19 mouse cellular contexts compared by ENCODE assay signal in genomic region chr19:53064292-53064971, GRCm38 (mm10). TPM values are rescaled to one million over a fixed set of nuclear protein-coding genes. Genes with fewer than 3 reads are reported as not detected.
DNase-seq lines count a peak whose midpoint lies in the region; ATAC-seq lines count a peak whose summit lies in the region.
"Had no signal": no experiment of that assay in that cellular context is flagged by ENCODE, and none has a peak within 500 bp of the region (broad histone marks: within the 10 kb centered on the region; RNA-seq: fewer than 3 reads in every experiment).

No protein-coding gene starts in this region.

- H3K36me3 ChIP-seq in lung, embryonic 16.5 days (ENCODE audit: control insufficient read depth, insufficient read depth, low read length), result no peaks in the 10 kb centered on the region
- no peaks in the 10 kb centered on the region for H3K36me3 ChIP-seq in embryonic facial prominence, embryonic 13.5 days
- H3K36me3 ChIP-seq: forebrain, embryonic 12.5 days had no signal

- no peak overlapping the region for H3K9ac ChIP-seq in lung, embryonic 16.5 days (ENCODE audit: low read length)
- H3K9ac ChIP-seq in embryonic facial prominence, embryonic 13.5 days, result no peak overlapping the region
- H3K9ac ChIP-seq: forebrain, embryonic 12.5 days had no signal

- no peak overlapping the region for H3K4me2 ChIP-seq in lung, embryonic 16.5 days (ENCODE audit: low read depth, low read length)
- no peak overlapping the region for H3K4me2 ChIP-seq in embryonic facial prominence, embryonic 13.5 days
- H3K4me2 ChIP-seq: forebrain, embryonic 12.5 days; heart, embryonic 11.5 days had no signal

- no peak for DNase-seq in lung, postnatal 14 days
- peak; percentile 91 for DNase-seq in ZHBTc4 (ENCODE audit: low read depth, low spot score)
- DNase-seq in mesoderm, embryonic 11.5 days (ENCODE audit: low read depth, low spot score), result peak; percentile 57
- no peak for DNase-seq in right cerebral cortex, postnatal 10 days (ENCODE audit: low spot score in 2 of 2)
- DNase-seq in cerebellum, adult 11-12 months, result no peak
- DNase-seq: gastrocnemius, postnatal 10 days; kidney, adult 11 months; kidney, postnatal 36 days; left cerebral cortex, postnatal 4 days; lung, adult 18-20 months; thymus, postnatal 14 days had no signal

- WGBS in lung, embryonic 16.5 days, result 53% methylated on average over 12 of the region's 12 CpGs
- WGBS in embryonic facial prominence, embryonic 13.5 days, result 29% methylated on average over 12 of the region's 12 CpGs

- H3K27me3 ChIP-seq in lung, embryonic 16.5 days (ENCODE audit: control insufficient read depth, insufficient read depth, low read depth, low read length), result no peaks in the 10 kb centered on the region
- no peaks in the 10 kb centered on the region for H3K27me3 ChIP-seq in embryonic facial prominence, embryonic 13.5 days
- H3K27me3 ChIP-seq: CH12.LX; forebrain, embryonic 12.5 days had no signal

- peak; percentile 19; the same call in 1 of the 2 replicates for ATAC-seq in lung, embryonic 16.5 days (ENCODE audit: low read depth)
- no peak for ATAC-seq in embryonic facial prominence, embryonic 13.5 days (ENCODE audit: insufficient number of reproducible peaks, insufficient read depth, low FRiP score, low TSS enrichment, low read depth)
- no peak for ATAC-seq in monocyte, adult 5-6 weeks (replicated peaks; ENCODE audit: insufficient number of reproducible peaks, low FRiP score, low TSS enrichment, poor library complexity, severe bottlenecking)

- H3K27ac ChIP-seq in lung, embryonic 16.5 days (ENCODE audit: low read length), result no peak overlapping the region
- peak overlapping the region; percentile 49; the same call in 1 of the 2 replicates for H3K27ac ChIP-seq in embryonic facial prominence, embryonic 13.5 days
- H3K27ac ChIP-seq: forebrain, embryonic 12.5 days had no signal

- H3K4me3 ChIP-seq in lung, embryonic 16.5 days (ENCODE audit: low read length), result no peak overlapping the region
- H3K4me3 ChIP-seq in embryonic facial prominence, embryonic 13.5 days, result no peak overlapping the region
- H3K4me3 ChIP-seq: forebrain, embryonic 12.5 days; megakaryocyte, embryonic 14.5 days; myocyte had no signal

- H3K4me1 ChIP-seq in lung, embryonic 16.5 days (replicated peaks; ENCODE audit: control insufficient read depth, insufficient read depth, low read length), result peaks cover 13% of the 10 kb centered on the region
- H3K4me1 ChIP-seq in embryonic facial prominence, embryonic 13.5 days, result peaks cover 22% of the 10 kb centered on the region
- H3K4me1 ChIP-seq: forebrain, embryonic 12.5 days had no signal

- H3K9me3 ChIP-seq in lung, embryonic 16.5 days (ENCODE audit: control insufficient read depth, low read length), result no peaks in the 10 kb centered on the region
- H3K9me3 ChIP-seq in embryonic facial prominence, embryonic 13.5 days, result no peaks in the 10 kb centered on the region
- H3K9me3 ChIP-seq: forebrain, embryonic 12.5 days; megakaryocyte, embryonic 14.5 days had no signal

RNA-seq across cellular contexts. Expression of gene Xpnpep1, which starts 24.4 kb away (rescaled TPM):
- polyA plus RNA-seq in lung, embryonic 16.5 days (2015; fragmentation: Nextera tagmentation; extraction: Ambion mirVana), result 148 and 169 TPM in 2 replicates
- polyA plus RNA-seq in embryonic facial prominence, embryonic 13.5 days (2015; fragmentation: Nextera tagmentation; extraction: Ambion mirVana), result 134 and 146 TPM in 2 replicates
- 48.5 to 69.7 TPM (median 51.8 TPM) in 3 replicates for total RNA-seq in monocyte, adult 5-6 weeks (2017)

Comparison
In these comparisons a context has a peak if more than half of its experiments do, and no peak if none do; other contexts are left out.
1. DNase-seq: peak in ZHBTc4 (single experiment) and mesoderm, embryonic 11.5 days (single experiment); none in lung, postnatal 14 days (single experiment), right cerebral cortex, postnatal 10 days (0 of 2) and cerebellum, adult 11-12 months (single experiment).